Mouse (Mus musculus) layer of hippocampus, adult 2 months (tissue): ENCODE measurements around the gene Magi1. TPM values are rescaled to one million over a fixed set of nuclear protein-coding genes. Genes with fewer than 3 reads are reported as not detected.

ENCODE experiments used
- DNase-seq, 2 experiments: peaks; one replicate each; pipeline ENCODE4 v3.0.0; 2022; ENCODE audit warnings: low spot score in 2 of 2
- H3K27ac ChIP-seq: fragments of 200-600 bp; 2 replicates; pipeline ENCODE4 v1.8.1; 2022
- H3K4me3 ChIP-seq: fragments of 200-600 bp; 2 replicates; pipeline ENCODE4 v1.8.1; 2022; ENCODE audit warnings: mild to moderate bottlenecking
- CTCF ChIP-seq: fragments of 200-600 bp; conservative IDR thresholded peaks from 2 replicates; pipeline ENCODE4 v1.8.1; 2022; ENCODE audit warnings: antibody characterized with exemption, mild to moderate bottlenecking, moderate library complexity
- total RNA-seq, 2 experiments: library from RNA; stranded (reverse); gene quantifications; 2 replicates each; pipeline ENCODE4 v1.2.3; 2021

The Magi1 gene
- total RNA-seq, 2 experiments from 2014 or later: 46.5 to 48.8 TPM

GRCm38 (mm10) chr6:93909976-93910375 is 373.7 kb downstream of the Magi1 start:
- no peak; the same call in 1 of the 2 replicates for TF ChIP-seq CTCF
- no peak for DNase-seq
- H3K4me3 ChIP-seq: no peak overlapping the region
- no peak overlapping the region for H3K27ac ChIP-seq

GRCm38 (mm10) chr6:93904987-93905386 is 378.7 kb downstream of the Magi1 start:
- no peak overlapping the region for H3K4me3 ChIP-seq
- DNase-seq: no peak
- TF ChIP-seq CTCF: no peak
- H3K27ac ChIP-seq: no peak overlapping the region

GRCm38 (mm10) chr6:93902239-93902638 is 381.5 kb downstream of the Magi1 start:
- H3K27ac ChIP-seq: no peak overlapping the region
- no peak for TF ChIP-seq CTCF
- no peak for DNase-seq

GRCm38 (mm10) chr6:93901408-93901807 is 382.3 kb downstream of the Magi1 start:
- no peak for DNase-seq
- H3K4me3 ChIP-seq: no peak overlapping the region
- TF ChIP-seq CTCF: no peak
- H3K27ac ChIP-seq: no peak overlapping the region

More at GRCm38 (mm10) chr6:93902239-93902638, 381.5 kb downstream of the Magi1 start:
- no peak overlapping the region for H3K4me3 ChIP-seq

DNA sequence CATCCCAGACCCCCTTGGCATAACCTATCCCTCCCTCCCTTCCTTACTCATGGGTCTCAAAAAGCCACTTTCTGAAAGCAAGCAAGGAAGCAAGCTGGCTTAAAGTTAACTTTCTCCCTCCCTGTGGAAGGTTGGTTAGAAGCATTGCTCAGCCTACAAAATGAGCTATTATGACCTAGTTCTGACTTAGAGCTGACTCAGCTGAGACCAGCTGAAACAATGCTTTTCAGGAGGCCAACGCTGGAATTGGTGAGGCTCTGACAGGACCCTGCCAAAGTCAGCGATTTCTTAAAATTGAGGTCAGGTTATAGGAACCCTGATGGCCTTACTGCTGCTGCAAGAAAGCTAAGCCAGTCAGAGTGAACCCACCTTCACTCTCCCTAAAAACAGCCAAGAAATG is 386.2 kb downstream of the Magi1 start:
- H3K27ac ChIP-seq: no peak overlapping the region
- H3K4me3 ChIP-seq: no peak overlapping the region
- no peak for DNase-seq
- no peak for TF ChIP-seq CTCF

GRCm38 (mm10) chr6:93895721-93896120 is 388.0 kb downstream of the Magi1 start:
- TF ChIP-seq CTCF: no peak
- Histone ChIP-seq H3K4me3 (no peak overlapping the region), H3K27ac (no peak overlapping the region)
- DNase-seq: no peak

DNA sequence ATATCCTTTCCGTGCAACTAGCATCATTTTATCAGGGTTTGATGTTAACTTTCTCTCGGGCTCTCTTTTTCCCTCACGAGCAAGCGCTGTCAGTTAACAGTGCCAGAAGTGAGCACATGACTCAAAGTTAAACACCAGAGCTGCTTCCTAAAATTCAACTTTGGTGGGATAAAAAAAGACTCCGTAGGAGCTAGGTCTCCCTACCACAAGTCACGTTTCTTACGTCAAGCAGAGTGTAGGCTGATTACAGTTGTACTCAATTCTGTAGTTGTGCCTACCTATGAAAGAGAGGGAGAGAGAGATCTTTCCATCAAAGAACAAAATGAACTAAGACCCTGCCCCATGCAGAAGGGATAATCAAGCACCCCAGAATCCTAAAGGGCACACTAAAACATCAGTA is 389.8 kb downstream of the Magi1 start:
- no peak for DNase-seq
- TF ChIP-seq CTCF: no peak
- H3K4me3 ChIP-seq: no peak overlapping the region
- H3K27ac ChIP-seq: no peak overlapping the region

DNA sequence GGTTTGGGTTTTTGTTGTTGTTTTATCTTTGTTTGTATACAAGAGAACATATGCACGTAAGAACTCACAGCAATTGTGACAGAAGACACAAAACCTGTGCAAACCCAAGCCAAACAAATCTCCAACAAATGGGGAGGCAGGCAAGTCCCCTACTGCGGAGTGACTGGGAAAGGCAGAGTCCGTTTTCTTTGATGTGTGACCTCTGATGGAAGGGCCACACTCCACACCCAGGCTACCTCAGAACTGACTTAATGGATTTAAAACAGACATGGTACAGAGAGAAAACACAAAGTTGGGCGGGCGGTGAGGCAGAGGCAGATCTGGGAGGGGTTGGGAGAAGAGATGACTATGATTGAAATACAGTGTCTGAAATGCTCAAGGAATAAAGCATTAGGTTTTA is 390.8 kb downstream of the Magi1 start:
- no peak overlapping the region for H3K27ac ChIP-seq
- no peak for TF ChIP-seq CTCF
- DNase-seq: no peak
- H3K4me3 ChIP-seq: no peak overlapping the region

DNA sequence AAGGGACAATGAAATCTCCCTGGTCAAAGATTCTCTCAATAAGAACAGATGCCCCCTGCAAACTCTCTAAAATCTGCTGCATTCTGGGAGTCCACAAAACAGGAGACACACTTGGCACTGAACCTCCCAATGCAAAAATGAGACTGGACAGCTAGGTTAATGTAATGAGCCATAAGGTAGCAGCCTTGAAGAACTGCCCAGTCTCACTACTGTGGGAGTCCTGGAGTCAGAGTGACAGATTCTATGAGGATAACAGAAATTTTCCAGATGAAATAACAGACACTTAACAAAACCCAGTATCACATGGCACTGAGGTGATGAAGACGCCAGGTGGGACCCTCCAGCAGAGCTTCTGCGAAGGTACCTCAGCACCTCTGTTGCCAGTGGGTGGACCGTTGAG is 393.7 kb downstream of the Magi1 start:
- no peak for DNase-seq
- TF ChIP-seq CTCF: no peak
- no peak overlapping the region for H3K4me3 ChIP-seq
- H3K27ac ChIP-seq: no peak overlapping the region

- TF ChIP-seq CTCF: no peak
- DNase-seq: no peak
- no peak overlapping the region for H3K27ac ChIP-seq
- H3K4me3 ChIP-seq: no peak overlapping the region
These were observed 406.4 kb downstream of the Magi1 start for GRCm38 (mm10) chr6:93877337-93877736.

- no peak for DNase-seq
- Histone ChIP-seq H3K27ac (no peak overlapping the region), H3K4me3 (no peak overlapping the region)
- no peak for TF ChIP-seq CTCF
These were observed 408.8 kb downstream of the Magi1 start for GRCm38 (mm10) chr6:93874936-93875335.

DNA sequence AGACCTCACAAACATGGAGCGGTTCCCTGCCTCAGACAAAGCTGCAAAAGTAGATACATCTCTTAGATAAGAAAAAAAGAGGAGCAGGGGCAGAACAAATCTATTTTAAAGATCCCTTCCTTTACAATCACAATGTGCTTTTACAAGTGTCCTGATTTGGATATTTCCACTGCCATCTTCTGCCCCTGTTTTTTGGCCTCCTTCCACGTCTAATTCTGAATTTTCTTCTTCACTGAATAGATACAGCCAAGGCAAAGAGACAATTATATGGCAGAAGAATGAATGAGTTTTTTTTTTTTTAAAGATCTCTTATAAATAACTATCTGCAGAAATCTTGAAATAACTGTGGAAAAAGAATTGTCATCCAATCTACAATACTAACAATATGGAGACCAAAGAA is 409.3 kb downstream of the Magi1 start:
- TF ChIP-seq CTCF: no peak
- Histone ChIP-seq H3K27ac (no peak overlapping the region), H3K4me3 (no peak overlapping the region)
- no peak for DNase-seq

DNA sequence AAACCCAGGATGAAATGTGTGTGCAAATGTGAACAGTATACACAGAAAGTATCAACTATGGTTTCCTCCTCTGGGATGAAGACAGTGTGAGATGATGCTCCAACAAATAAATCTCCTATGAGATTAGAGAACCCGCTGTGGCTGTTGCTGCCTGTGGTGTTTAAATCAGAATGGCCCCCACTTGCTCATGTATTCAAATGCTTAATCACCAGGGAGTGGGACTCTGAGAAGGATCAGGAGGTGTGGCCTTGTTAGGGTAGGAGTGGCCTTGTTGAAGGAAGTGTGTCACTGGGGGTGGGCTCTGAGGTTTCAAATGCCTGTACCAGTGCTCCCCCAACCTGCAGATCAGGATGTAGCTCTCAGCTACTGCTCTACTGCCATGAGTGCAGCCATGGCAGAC is 410.2 kb downstream of the Magi1 start:
- no peak for DNase-seq
- no peak overlapping the region for H3K27ac ChIP-seq
- no peak for TF ChIP-seq CTCF
- H3K4me3 ChIP-seq: no peak overlapping the region

GRCm38 (mm10) chr6:93871516-93871915 is 412.2 kb downstream of the Magi1 start:
- no peak for DNase-seq
- no peak overlapping the region for H3K4me3 ChIP-seq
- TF ChIP-seq CTCF: no peak
- no peak overlapping the region for H3K27ac ChIP-seq

- no peak for DNase-seq
- Histone ChIP-seq H3K27ac (no peak overlapping the region), H3K4me3 (no peak overlapping the region)
- no peak for TF ChIP-seq CTCF
These were observed 413.7 kb downstream of the Magi1 start for GRCm38 (mm10) chr6:93870023-93870422.
